Comparison of ENCODE assay signal across 11 mouse cellular contexts in genomic region chr19:57244281-57244680, GRCm38 (mm10).
"Had no signal": no experiment of that assay in that cellular context is flagged by ENCODE, and none has a peak within 500 bp of the region (broad histone marks: within the 10 kb centered on the region; RNA-seq: fewer than 3 reads in every experiment).

No protein-coding gene starts in this region.

- H3K4me1 ChIP-seq: liver, embryonic 15.5 days had no signal

- ATAC-seq: midbrain, embryonic 15.5 days had no signal

- DNase-seq: right cerebral cortex, postnatal 25 days; thymus, postnatal 4 days had no signal

- H3K36me3 ChIP-seq: limb, embryonic 12.5 days; liver, embryonic 15.5 days; midbrain, embryonic 15.5 days; neural tube, embryonic 13.5 days had no signal

- H3K4me3 ChIP-seq: layer of hippocampus, adult 2 months; limb, embryonic 12.5 days; liver, embryonic 15.5 days; midbrain, embryonic 15.5 days; neural tube, embryonic 13.5 days had no signal

- H3K9ac ChIP-seq: limb, embryonic 12.5 days; liver, embryonic 15.5 days; lung, embryonic 14.5 days; midbrain, embryonic 15.5 days; neural tube, embryonic 13.5 days had no signal

- H3K9me3 ChIP-seq: limb, embryonic 12.5 days; liver, embryonic 15.5 days; midbrain, embryonic 15.5 days; neural tube, embryonic 13.5 days had no signal

- H3K27ac ChIP-seq: layer of hippocampus, adult 2 months; limb, embryonic 12.5 days; liver, embryonic 15.5 days; midbrain, embryonic 15.5 days; neural tube, embryonic 13.5 days; stomach, postnatal 0 days had no signal

- H3K27me3 ChIP-seq: limb, embryonic 12.5 days; liver, embryonic 15.5 days; midbrain, embryonic 15.5 days; neural tube, embryonic 13.5 days had no signal

- H3K4me2 ChIP-seq: limb, embryonic 12.5 days; liver, embryonic 11.5 days; liver, embryonic 15.5 days; lung, embryonic 14.5 days; midbrain, embryonic 11.5 days; midbrain, embryonic 15.5 days; neural tube, embryonic 13.5 days had no signal
